Mouse (Mus musculus): ENCODE data around the gene Zfp575. TPM values are rescaled to one million over a fixed set of nuclear protein-coding genes. Genes with fewer than 3 reads are reported as not detected.

Gene Zfp575
- polyA plus RNA-seq (2012; fragmentation: generic; extraction: Trizol): under 1 TPM in 1 of 2 experiments, not detected in 1; 0.05 TPM

GRCm38 (mm10) chr7:24587330-24588105 lies at the start of gene Zfp575, which contains the start of gene Ethe1:
Gene Zfp575, minus strand, starts transcription at chr7:24587641.
Gene Ethe1, plus strand, starts transcription at chr7:24587543.

GRCm38 (mm10) chr7:24636264-24636663 lies 48.8 kb upstream of the Zfp575 start, which contains the start of gene Lypd3:
Gene Lypd3, plus strand, starts transcription at chr7:24636550.

GRCm38 (mm10) chr7:24610144-24610878 lies 22.9 kb upstream of the Zfp575 start, which contains the start of gene Phldb3:
Gene Phldb3, plus strand, starts transcription at chr7:24610763.

GRCm38 (mm10) chr7:24546068-24546614 lies 41.3 kb downstream of the Zfp575 start, which contains the start of the genes Pinlyp and Xrcc1:
Gene Pinlyp, minus strand, starts transcription at chr7:24546118.
Gene Xrcc1, plus strand, starts transcription at chr7:24546289.

Other genes with a start within 250 kb of the Zfp575 start
- not detected for gene Lypd5, start 238.4 kb downstream of the Zfp575 start, polyA plus RNA-seq (2012; fragmentation: generic; extraction: Trizol)
- 10 to 100 TPM; 28.9 to 90.8 TPM for gene Kcnn4, start 217.4 kb downstream of the Zfp575 start, polyA plus RNA-seq (2012; fragmentation: generic; extraction: Trizol)
- 10 to 100 TPM; 16.1 to 17.6 TPM for gene Smg9, start 188.0 kb downstream of the Zfp575 start, polyA plus RNA-seq (2012; fragmentation: generic; extraction: Trizol)
- gene Irgc1, start 135.3 kb downstream of the Zfp575 start, polyA plus RNA-seq (2012; fragmentation: generic; extraction: Trizol): under 1 TPM in 1 of 2 experiments, not detected in 1; 0.07 TPM
- 10 to 100 TPM in 1 of 2 experiments, 1 to 10 TPM in 1; 5.0 to 32.8 TPM for gene Plaur, start 125.2 kb downstream of the Zfp575 start, polyA plus RNA-seq (2012; fragmentation: generic; extraction: Trizol)
- gene Cadm4, start 105.6 kb downstream of the Zfp575 start, polyA plus RNA-seq (2012; fragmentation: generic; extraction: Trizol): under 1 TPM; 0.27 to 0.57 TPM
- 10 to 100 TPM; 25.3 to 58.2 TPM for gene Zfp428, start 80.6 kb downstream of the Zfp575 start, polyA plus RNA-seq (2012; fragmentation: generic; extraction: Trizol)
- under 1 TPM; 0.06 to 0.09 TPM for gene AC161166.1, start 75.2 kb downstream of the Zfp575 start, polyA plus RNA-seq (2012; fragmentation: generic; extraction: Trizol)
- 10 to 100 TPM in 1 of 2 experiments, 1 to 10 TPM in 1; 2.1 to 10.9 TPM for gene Irgq, start 57.0 kb downstream of the Zfp575 start, polyA plus RNA-seq (2012; fragmentation: generic; extraction: Trizol)
- gene Pinlyp, start 41.5 kb downstream of the Zfp575 start, polyA plus RNA-seq (2012; fragmentation: generic; extraction: Trizol): under 1 TPM in 1 of 2 experiments, not detected in 1; 0.13 TPM
- gene Xrcc1, start 41.4 kb downstream of the Zfp575 start, polyA plus RNA-seq (2012; fragmentation: generic; extraction: Trizol): 10 to 100 TPM; 39.6 to 44.0 TPM
- gene Ethe1, start 98 bp downstream of the Zfp575 start, polyA plus RNA-seq (2012; fragmentation: generic; extraction: Trizol): 10 to 100 TPM; 13.1 to 29.9 TPM
- gene Phldb3, start 23.1 kb upstream of the Zfp575 start, polyA plus RNA-seq (2012; fragmentation: generic; extraction: Trizol): under 1 TPM; 0.46 to 0.84 TPM
- not detected for gene Lypd3, start 48.9 kb upstream of the Zfp575 start, polyA plus RNA-seq (2012; fragmentation: generic; extraction: Trizol)
- gene Tex101, start 89.0 kb upstream of the Zfp575 start, polyA plus RNA-seq (2012; fragmentation: generic; extraction: Trizol): under 1 TPM in 1 of 2 experiments, not detected in 1; 0.05 TPM
- not detected for gene BC049730, start 121.6 kb upstream of the Zfp575 start, polyA plus RNA-seq (2012; fragmentation: generic; extraction: Trizol)
- gene Gm4763, start 139.3 kb upstream of the Zfp575 start, polyA plus RNA-seq (2012; fragmentation: generic; extraction: Trizol): not detected
- not detected for gene Cd177, start 172.7 kb upstream of the Zfp575 start, polyA plus RNA-seq (2012; fragmentation: generic; extraction: Trizol)
- gene Ceacam10, start 189.6 kb upstream of the Zfp575 start, polyA plus RNA-seq (2012; fragmentation: generic; extraction: Trizol): not detected

All from C3H10T1/2 (cell line).